Mouse (Mus musculus) midbrain, embryonic 10.5 days (tissue): Measurements from ENCODE around the gene Emx1. TPM values are rescaled to one million over a fixed set of nuclear protein-coding genes. Genes with fewer than 3 reads are reported as not detected.

Source experiments
- DNase-seq: peaks from one replicate; pipeline ENCODE4 v3.0.0-alpha.2; 2017; ENCODE audit warnings: low spot score
- H3K27ac ChIP-seq: fragments of 300-500 bp; sonication (generic); replicated peaks from 2 replicates; pipeline ENCODE4 v1.5.1; 2016; ENCODE audit warnings: mild to moderate bottlenecking
- H3K27me3 ChIP-seq: fragments of 300-500 bp; sonication (generic); 2 replicates; pipeline ENCODE4 v1.6.1; 2016; ENCODE audit warnings: low read depth, mild to moderate bottlenecking; ENCODE audit not compliant: poor library complexity, severe bottlenecking
- H3K36me3 ChIP-seq: fragments of 300-500 bp; sonication (generic); 2 replicates; pipeline ENCODE4 v1.6.1; 2016; ENCODE audit warnings: mild to moderate bottlenecking, moderate library complexity
- H3K4me1 ChIP-seq: fragments of 300-500 bp; sonication (generic); 2 replicates; pipeline ENCODE4 v1.6.1; 2016
- H3K4me3 ChIP-seq: fragments of 300-500 bp; sonication (generic); 2 replicates; pipeline ENCODE4 v1.5.1; 2016; ENCODE audit warnings: mild to moderate bottlenecking, moderate library complexity
- H3K9me3 ChIP-seq: fragments of 300-500 bp; sonication (generic); replicated peaks from 2 replicates; pipeline ENCODE4 v1.6.1; 2016; ENCODE audit warnings: mild to moderate bottlenecking
- WGBS: fragments of 180-500 bp; shearing (Covaris S2); methylation state at CpG from one replicate; pipeline ENCODE4 v1.1.7; 2016; 5-methylcytosine and 5-hydroxymethylcytosine counted together
- polyA plus RNA-seq: library from polyadenylated mRNA; unstranded; fragments of >200 nt; fragmentation: Nextera tagmentation; extraction: Ambion mirVana; gene quantifications from 2 replicates; pipeline ENCODE4 v1.2.1, GENCODE M21; 2016

Emx1 gene
- polyA plus RNA-seq, 1 experiment from 2014 or later: 3.5 TPM

DNA sequence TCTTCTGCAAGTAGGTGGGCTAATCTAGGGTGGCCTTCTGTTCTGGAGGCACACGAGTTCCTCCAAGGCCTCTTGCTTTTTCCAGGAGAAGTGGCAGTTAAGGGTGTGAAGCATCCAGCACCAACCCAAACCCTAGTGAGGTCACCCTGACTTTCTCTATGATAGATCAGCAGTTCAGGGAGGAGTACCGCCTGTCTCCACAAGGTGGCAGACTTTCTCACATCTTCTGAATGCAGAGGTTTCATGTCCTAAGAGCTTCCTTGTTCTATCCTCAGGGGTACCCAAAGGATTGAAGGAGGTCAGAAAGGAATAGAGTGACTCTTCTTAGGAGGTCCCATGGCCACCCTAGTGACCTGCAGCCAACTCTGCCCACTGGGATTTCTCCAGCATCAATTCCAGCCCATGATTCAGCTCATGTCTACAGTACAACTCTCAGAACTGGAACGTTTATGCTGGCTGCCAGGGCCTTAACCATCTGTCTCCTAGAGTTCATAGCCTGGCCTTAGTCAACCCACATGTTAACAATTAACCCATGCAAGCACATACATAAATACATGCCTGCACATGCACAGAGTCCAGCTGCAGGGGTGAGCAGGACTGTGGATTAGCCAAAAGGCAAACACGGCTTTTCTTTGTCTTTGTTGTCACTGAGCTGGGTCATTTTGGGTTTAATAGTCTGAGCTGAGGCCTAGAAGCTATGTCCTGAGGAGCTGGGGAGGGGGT is 26.9 kb upstream of the Emx1 start:
- Histone ChIP-seq H3K4me1 (peaks cover 37% of the 10 kb centered on the region), H3K27ac (peak overlapping the region; percentile 28; the same call in 1 of the 2 replicates), H3K36me3 (no peaks in the 10 kb centered on the region), H3K4me3 (no peak overlapping the region), H3K27me3 (peaks cover 8% of the 10 kb centered on the region), H3K9me3 (no peaks in the 10 kb centered on the region)
- DNase-seq: peak; percentile 80
- 43% methylated on average over 4 of the region's 4 CpGs for WGBS

DNA sequence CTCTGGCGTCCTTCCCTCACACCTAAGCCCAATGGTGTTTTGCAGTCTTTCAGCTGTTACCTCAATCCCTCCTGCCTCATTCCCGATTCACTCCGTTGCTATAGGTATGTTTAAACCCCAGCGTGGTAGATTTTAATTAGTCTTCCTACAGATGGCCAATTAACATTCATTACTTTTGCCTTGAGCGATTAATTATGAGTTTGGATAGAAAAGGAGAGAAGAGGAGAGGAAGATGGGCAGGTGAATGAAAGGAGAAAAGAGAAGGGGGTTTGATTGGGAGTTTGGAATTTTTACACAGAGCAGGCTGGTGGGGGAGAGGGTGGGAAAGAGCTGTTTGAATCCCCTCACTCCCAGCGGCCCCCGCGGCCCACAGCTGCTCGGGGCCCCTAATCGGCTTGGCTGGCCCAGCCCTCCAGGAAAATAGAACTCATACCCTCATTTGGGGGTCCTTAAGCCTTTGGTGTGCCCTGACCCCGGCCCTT is 21.8 kb upstream of the Emx1 start:
- no peak overlapping the region for H3K4me3 ChIP-seq
- no peaks in the 10 kb centered on the region for H3K9me3 ChIP-seq
- DNase-seq: peak; percentile 41
- H3K36me3 ChIP-seq: no peaks in the 10 kb centered on the region
- H3K27ac ChIP-seq: peak overlapping the region; percentile 72
- peaks cover 40% of the 10 kb centered on the region for H3K4me1 ChIP-seq
- WGBS: 51% methylated on average over 11 of the region's 11 CpGs
- H3K27me3 ChIP-seq: peaks cover 17% of the 10 kb centered on the region

DNA sequence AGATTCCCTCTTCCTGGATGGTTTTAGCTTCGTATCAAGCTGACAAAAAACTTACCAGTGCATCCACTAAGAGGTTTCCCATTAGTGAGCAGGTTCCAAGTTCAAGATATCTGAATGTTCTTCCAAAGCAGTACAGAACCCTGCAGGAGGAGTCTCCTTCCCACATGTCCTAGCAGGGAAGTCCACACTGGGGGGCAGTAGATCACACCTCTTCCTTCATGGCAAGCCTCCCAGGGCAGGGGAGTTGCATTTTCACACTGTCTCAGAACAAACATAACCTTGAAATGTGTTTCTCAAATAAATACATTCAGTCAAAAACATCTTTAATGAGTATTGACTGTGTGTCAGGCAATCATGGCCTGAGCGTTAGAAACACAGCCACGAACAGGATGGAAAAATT is 7.7 kb upstream of the Emx1 start:
- no peak for DNase-seq
- WGBS: 85% methylated on average over 3 of the region's 3 CpGs
- H3K27me3 ChIP-seq: peaks cover 51% of the 10 kb centered on the region
- H3K9me3 ChIP-seq: no peaks in the 10 kb centered on the region
- no peak overlapping the region for H3K27ac ChIP-seq
- H3K4me1 ChIP-seq: no peaks in the 10 kb centered on the region
- H3K36me3 ChIP-seq: no peaks in the 10 kb centered on the region
- no peak overlapping the region for H3K4me3 ChIP-seq

- H3K36me3 ChIP-seq: no peaks in the 10 kb centered on the region
- peaks cover 55% of the 10 kb centered on the region for H3K27me3 ChIP-seq
- no peaks in the 10 kb centered on the region for H3K9me3 ChIP-seq
- no peak overlapping the region for H3K4me3 ChIP-seq
- no peaks in the 10 kb centered on the region for H3K4me1 ChIP-seq
- 64% methylated on average over 2 of the region's 2 CpGs for WGBS
- no peak for DNase-seq
- no peak overlapping the region for H3K27ac ChIP-seq
Measured at GRCm38 (mm10) chr6:85180036-85180435, 7.2 kb upstream of the Emx1 start.

DNA sequence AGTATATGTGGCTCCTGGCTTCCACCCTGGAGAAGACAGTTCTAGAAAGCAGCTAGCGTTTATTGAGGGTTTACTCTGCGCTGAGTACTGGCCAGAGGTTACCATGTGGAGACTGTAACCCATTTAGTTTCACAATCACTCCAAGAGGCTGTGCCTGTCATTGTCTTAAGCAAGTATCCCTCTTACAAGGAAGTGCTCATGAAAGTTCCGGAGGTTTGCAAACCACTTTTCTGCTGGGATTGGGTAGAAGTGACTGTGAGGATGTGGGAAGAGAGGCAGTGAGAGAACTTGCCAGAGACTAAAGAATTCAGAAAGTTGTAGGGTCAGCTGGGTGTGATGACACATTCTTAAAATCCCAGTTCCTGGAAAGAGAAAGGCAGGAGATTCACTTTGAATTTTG is 3.3 kb upstream of the Emx1 start:
- H3K4me3 ChIP-seq: no peak overlapping the region
- H3K9me3 ChIP-seq: no peaks in the 10 kb centered on the region
- DNase-seq: no peak
- no peaks in the 10 kb centered on the region for H3K36me3 ChIP-seq
- peaks cover 94% of the 10 kb centered on the region for H3K27me3 ChIP-seq
- H3K27ac ChIP-seq: no peak overlapping the region
- peaks cover 38% of the 10 kb centered on the region for H3K4me1 ChIP-seq
- WGBS: 65% methylated on average over 3 of the region's 3 CpGs

DNA sequence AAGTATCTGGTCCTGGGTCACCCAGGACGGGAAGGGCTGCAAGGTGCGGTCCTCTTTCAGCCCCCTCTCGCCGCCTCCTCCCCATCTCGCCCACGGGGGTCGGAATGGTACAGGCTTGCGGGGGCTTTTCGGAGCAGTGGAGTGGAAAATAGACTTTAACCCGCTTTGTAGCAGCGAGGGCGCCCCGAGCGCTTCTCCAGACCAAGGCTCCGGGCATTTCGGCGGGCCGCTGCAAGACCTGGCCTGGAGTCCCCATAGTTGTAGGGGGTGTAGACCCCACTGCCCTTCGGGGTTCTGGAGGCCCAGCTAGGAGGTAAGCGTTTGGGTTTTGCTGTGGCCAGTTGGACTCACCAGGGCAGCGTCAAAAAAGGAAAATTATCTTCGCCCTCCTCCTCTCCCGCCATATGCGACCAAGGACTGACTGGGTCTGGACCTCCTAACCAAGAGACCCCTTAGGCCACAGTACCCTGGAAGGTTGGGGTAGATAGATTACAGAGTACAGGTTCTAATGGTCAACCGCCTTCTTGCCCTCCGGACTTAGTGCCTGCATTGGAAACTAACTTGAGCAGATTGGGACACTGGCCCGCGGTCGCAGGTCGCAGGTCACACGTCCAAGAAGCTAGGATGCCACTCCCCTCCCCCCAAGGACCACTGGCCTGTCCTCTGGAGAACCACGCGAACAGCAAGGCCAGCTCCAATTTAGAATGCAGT is 1.1 kb upstream of the Emx1 start:
- H3K27me3 ChIP-seq: peaks cover 98% of the 10 kb centered on the region
- peaks cover 54% of the 10 kb centered on the region for H3K4me1 ChIP-seq
- peak; percentile 67 for DNase-seq
- no peaks in the 10 kb centered on the region for H3K9me3 ChIP-seq
- WGBS: 1% methylated on average over 33 of the region's 33 CpGs
- no peaks in the 10 kb centered on the region for H3K36me3 ChIP-seq
- H3K27ac ChIP-seq: no peak overlapping the region
- peak overlapping the region; percentile 57 for H3K4me3 ChIP-seq

- peak overlapping the region; percentile 57 for H3K4me3 ChIP-seq
- no peaks in the 10 kb centered on the region for H3K9me3 ChIP-seq
- H3K36me3 ChIP-seq: no peaks in the 10 kb centered on the region
- H3K4me1 ChIP-seq: peaks cover 54% of the 10 kb centered on the region
- DNase-seq: peak; percentile 42
- under 1% methylated on average over 15 of the region's 15 CpGs for WGBS
- H3K27ac ChIP-seq: no peak overlapping the region
- peaks cover 98% of the 10 kb centered on the region for H3K27me3 ChIP-seq
Measured at GRCm38 (mm10) chr6:85186744-85187059, 536 bp upstream of the Emx1 start.

GRCm38 (mm10) chr6:85188256-85189110 is 1.2 kb downstream of the Emx1 start:
- Histone ChIP-seq H3K27ac (peak overlapping the region; percentile 38; the same call in 1 of the 2 replicates), H3K27me3 (peaks cover 99% of the 10 kb centered on the region), H3K9me3 (no peaks in the 10 kb centered on the region), H3K36me3 (no peaks in the 10 kb centered on the region), H3K4me3 (peak overlapping the region; percentile 57), H3K4me1 (peaks cover 58% of the 10 kb centered on the region)
- 1% methylated on average over 39 of the region's 39 CpGs for WGBS
- peak; percentile 63 for DNase-seq

GRCm38 (mm10) chr6:85189361-85189760 is 2.1 kb downstream of the Emx1 start:
- Histone ChIP-seq H3K4me1 (peaks cover 66% of the 10 kb centered on the region), H3K27ac (no peak overlapping the region), H3K36me3 (no peaks in the 10 kb centered on the region), H3K27me3 (peaks cover 99% of the 10 kb centered on the region), H3K9me3 (no peaks in the 10 kb centered on the region), H3K4me3 (peak overlapping the region; percentile 49)
- no peak for DNase-seq
- WGBS: 5% methylated on average over 14 of the region's 14 CpGs

- H3K4me3 ChIP-seq: peak overlapping the region; percentile 49
- peak; percentile 75 for DNase-seq
- peaks cover 66% of the 10 kb centered on the region for H3K4me1 ChIP-seq
- WGBS: under 1% methylated on average over 52 of the region's 52 CpGs
- no peak overlapping the region for H3K27ac ChIP-seq
- peaks cover 100% of the 10 kb centered on the region for H3K27me3 ChIP-seq
- H3K36me3 ChIP-seq: no peaks in the 10 kb centered on the region
- no peaks in the 10 kb centered on the region for H3K9me3 ChIP-seq
Measured at GRCm38 (mm10) chr6:85189911-85190591, 2.8 kb downstream of the Emx1 start.

DNA sequence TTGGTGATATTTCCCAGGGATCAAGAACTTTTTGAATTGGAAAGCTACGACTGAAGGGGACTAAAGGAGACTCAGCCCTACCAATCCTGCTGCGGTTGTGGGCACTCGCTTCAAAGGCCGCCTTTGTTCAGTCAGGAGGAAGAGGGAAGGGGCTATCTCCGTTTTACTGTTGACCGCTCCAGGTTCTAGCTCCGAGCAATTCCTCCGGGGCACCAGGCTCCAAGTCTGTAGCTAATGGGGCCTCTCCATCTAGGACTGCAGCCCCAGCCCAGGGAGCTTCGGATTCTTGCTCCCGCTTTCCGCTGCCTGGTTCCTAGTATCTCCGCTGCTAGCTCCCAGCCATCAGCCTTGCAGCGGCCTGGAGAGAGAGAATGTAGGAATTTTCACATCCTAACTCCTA is 3.4 kb downstream of the Emx1 start:
- H3K36me3 ChIP-seq: no peaks in the 10 kb centered on the region
- H3K4me1 ChIP-seq: peaks cover 61% of the 10 kb centered on the region
- WGBS: 0% methylated on average over 13 of the region's 13 CpGs
- peak overlapping the region; percentile 49 for H3K4me3 ChIP-seq
- peaks cover 100% of the 10 kb centered on the region for H3K27me3 ChIP-seq
- H3K27ac ChIP-seq: no peak overlapping the region
- no peaks in the 10 kb centered on the region for H3K9me3 ChIP-seq
- peak; percentile 66 for DNase-seq

DNA sequence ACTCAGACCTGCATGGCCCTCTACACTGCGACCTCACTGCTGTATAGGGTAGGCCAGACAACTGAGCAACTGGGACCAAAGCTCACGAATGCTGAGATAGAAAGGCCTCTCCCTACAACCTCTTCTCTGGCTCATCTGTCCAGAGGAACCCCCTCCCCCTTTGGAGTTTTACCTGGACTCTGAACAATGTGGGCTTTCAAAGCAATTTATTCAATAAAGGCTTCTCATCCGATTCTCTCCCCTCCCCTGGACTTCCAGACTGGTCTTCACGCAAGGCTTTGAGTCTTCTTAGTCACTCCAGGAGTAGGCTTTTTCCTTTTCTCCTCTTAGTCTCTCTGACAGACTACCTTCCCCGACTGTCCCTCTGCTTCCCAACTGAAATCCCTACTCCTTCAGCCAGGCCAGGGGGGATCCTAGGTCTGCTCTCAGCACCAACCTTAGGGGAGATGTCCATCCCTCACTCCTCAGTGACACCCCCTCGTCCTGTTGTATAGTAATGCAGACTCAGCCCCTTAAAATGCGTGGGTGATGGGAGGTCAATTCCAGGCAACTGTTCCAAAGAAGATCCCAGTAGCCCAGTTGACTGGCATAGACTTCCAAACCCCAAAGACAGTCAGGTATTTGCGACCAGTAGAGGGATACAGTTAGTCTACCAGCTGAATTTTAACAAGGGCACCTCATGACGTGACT is 4.7 kb downstream of the Emx1 start:
- DNase-seq: peak; percentile 29
- Histone ChIP-seq H3K9me3 (no peaks in the 10 kb centered on the region), H3K4me1 (peaks cover 49% of the 10 kb centered on the region), H3K4me3 (no peak overlapping the region), H3K27me3 (peaks cover 99% of the 10 kb centered on the region), H3K27ac (no peak overlapping the region), H3K36me3 (no peaks in the 10 kb centered on the region)
- WGBS: 10% methylated on average over 9 of the region's 9 CpGs
